Mouse (Mus musculus) frontal cortex, postnatal 14 days (tissue): Measurements from ENCODE around the gene Aldh1a3.

Source experiments
- DNase-seq, 2 experiments: peaks; one replicate each; pipeline ENCODE4 v3.0.0; 2022; ENCODE audit warnings: low spot score in 2 of 2

Gene Aldh1a3

DNA sequence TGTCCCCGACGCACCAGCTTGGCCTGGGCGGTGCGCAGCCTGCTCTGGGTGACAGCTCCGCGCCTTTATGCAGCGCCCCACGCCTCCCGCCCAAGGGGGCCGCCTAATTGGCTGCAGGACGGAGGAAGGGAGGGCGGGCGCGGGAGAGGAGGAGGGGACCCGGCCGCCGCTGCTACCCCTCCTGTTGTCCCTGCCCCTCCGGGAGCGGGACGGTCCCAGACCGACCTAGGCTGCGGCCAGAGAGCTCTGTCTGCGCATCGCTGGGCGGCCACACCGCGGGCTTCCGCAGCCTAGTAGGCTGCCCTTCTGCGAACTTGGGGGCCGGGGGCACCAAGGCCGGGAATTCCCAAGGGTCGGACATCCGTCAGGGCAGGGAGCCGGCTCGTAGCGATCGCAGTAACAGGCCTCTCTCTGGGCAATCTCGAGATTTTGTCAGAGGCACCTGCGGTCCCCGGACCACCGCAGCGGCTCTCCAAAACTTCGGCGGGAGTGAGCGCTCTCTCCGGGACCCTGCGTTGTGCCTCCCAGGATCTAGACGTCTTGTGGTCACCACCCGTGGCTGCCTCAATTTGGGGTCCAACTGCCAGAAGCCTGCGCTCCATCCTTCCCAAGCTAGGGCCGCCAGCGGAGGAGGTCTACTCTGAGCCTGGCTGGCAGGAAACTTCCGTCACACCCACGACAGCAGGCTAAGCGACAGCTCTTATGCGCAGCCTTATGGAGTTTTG is at the start of gene Aldh1a3:
TSS of gene Aldh1a3 (minus strand) at position 81 of the 725 bp plus-strand sequence.
- DNase-seq, result no peak

DNA sequence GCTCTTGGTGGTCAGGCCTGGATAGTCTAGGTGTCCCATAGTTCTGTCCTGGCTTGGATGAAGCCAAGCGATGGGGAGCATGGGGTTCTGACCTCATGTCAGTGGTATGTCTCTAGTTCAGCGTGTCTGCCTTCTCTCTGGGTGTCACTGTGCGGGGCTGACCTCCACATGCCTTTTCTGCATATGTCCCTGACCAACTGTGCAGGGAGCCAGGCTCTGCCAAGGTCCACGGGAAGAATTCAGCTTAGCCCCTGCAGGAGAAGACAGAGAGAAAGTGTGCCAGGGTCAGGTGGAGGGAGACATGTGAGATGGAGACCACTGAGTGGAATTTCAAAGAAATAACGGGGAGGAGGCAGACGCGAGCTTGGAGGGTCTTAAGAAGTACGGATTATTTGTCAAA is 49.0 kb upstream of the Aldh1a3 start:
- DNase-seq, result no peak

DNA sequence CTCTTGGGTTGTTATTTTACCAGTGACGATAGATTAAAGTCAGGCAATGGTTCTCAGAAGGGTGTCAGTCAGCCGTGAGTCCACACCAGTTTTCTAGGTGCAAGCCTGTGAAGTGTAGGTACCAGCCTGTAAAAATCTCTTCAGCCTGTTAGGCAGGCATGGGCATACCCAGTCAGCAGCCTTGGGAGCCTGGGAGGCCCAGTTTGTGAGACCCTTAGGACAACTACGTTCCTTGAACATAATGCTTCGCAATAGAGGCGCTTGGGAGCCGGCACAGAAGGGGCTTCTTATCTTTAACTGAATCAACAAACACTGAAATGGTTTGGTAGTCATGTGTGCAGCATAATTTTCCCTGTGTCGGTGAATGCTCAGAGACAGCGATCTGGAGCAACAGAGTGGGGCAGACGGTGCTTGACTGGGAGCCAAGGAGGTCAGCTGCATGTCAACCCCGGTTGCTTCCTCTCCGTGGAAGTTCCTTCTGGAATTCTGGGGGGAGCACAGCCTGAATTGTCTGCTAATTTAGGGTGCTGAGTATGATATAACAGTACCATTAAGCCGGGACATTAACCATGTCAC is 44.4 kb upstream of the Aldh1a3 start:
- no peak for DNase-seq

GRCm38 (mm10) chr7:66466641-66467040 is 39.3 kb upstream of the Aldh1a3 start:
- DNase-seq, result no peak

DNA sequence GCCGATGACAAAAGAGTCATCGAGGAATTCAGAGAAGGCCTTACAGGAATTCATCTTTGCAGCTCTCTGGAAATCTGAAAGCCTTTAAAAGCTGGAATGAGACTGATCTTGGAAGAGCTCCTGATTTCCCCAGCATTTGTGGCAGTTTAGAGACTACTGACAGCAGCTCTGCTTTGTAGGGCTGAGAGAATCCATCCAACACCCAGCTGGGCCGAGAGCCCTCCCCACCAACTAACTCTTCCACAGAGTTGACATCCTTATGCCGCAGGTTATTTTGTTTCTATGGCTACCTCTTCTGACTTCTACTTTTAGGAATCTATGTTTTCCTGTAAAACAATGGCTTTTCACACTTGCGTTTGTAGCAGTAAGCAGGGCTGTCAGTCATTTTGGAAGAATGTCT is 37.9 kb upstream of the Aldh1a3 start:
- no peak for DNase-seq

DNA sequence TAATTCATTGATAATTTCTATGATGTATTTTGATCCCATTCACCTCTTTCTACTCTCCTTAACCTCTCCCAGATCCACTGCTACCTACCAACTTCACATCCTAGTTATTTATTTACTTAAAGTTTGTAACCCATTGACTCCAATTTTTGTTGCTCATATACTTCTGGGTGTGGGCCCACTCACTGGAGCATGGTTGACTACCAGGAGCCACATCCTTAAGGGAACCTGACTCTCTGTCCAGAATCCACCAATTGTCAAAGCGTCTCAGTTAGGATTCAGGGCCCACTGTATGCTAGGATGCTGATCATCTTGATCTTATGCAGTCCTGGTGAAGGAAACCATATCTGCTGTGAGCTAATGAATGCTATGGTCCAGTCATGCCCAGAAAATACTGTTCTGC is 35.8 kb upstream of the Aldh1a3 start:
- DNase-seq, result no peak

- DNase-seq, result no peak
Measured at GRCm38 (mm10) chr7:66451622-66452295, 24.4 kb upstream of the Aldh1a3 start.

- no peak for DNase-seq
Measured at GRCm38 (mm10) chr7:66449971-66450752, 22.8 kb upstream of the Aldh1a3 start.

- DNase-seq, result no peak
Measured at GRCm38 (mm10) chr7:66448786-66449540, 21.6 kb upstream of the Aldh1a3 start.

GRCm38 (mm10) chr7:66448304-66448703 is 21.0 kb upstream of the Aldh1a3 start:
- no peak for DNase-seq

GRCm38 (mm10) chr7:66446860-66447259 is 19.5 kb upstream of the Aldh1a3 start:
- DNase-seq, result no peak

DNA sequence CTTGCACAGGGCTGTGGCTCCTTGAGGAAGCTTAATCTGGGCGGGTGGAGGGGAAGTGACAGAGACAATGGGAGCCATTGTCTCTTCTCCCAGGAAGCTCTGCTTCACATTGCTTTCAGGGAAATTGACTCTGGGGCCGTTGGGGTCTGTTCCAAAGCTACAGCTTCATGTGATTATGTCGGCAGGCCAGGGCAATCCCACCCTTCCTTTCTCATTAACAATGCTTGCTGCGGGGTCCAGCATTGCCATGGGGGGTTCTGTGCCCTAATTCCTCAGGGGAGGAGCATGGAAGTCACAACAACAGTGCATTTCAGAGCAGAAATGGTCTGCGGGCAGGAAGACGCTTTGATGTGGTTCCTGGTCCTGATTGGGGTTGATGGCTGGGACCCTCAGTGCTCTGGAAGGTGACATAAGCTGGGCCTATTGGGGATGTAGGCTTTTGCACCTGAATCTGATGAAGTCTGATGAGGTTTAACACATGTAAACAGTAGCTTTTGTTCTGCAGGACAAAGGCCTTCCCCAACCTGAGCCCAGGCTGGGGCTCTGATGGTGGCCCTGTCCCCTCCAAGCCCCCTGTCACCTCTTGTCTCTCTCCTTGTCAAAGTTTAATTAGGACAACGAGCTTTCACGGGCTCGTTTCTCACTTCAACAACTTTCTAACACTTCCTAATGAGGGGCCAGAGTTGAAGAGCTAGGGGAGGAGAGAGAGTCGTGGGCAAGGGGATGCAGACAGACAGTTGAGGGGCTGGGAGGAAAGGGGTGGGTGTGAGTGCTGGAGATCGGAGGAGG is 18.0 kb upstream of the Aldh1a3 start:
- no peak for DNase-seq

GRCm38 (mm10) chr7:66444706-66445105 is 17.4 kb upstream of the Aldh1a3 start:
- no peak for DNase-seq

- no peak for DNase-seq
Measured at GRCm38 (mm10) chr7:66442501-66443369, 15.4 kb upstream of the Aldh1a3 start.

GRCm38 (mm10) chr7:66438787-66439669 is 11.7 kb upstream of the Aldh1a3 start:
- no peak for DNase-seq

DNA sequence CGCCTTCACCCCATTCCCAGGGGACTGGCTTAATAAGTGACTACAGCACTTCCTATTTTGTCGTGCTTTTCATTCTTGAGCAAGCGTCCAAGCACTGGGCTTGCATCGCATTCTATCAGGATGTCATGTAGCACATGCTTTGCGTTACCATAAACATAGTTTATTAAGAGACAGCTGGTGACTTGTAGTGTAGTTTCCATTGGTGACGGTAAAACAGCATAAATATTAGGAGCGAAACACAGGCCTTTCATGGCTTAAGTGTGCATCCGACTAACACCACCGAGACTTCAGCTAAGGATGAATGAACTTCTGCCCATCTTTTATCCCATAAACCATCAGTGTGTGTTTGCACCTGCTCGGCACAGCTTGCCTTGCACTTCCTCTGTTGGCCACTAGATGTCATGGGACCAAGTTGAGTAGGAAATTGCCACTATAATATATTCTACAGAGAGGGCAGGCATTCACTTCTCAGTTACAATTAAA is 7.2 kb upstream of the Aldh1a3 start:
- peak; percentile 34 to 77 for DNase-seq

- DNase-seq, result no peak
Measured at GRCm38 (mm10) chr7:66427053-66427436, 272 bp downstream of the Aldh1a3 start.

- DNase-seq, result no peak
Measured at GRCm38 (mm10) chr7:66421903-66422302, 5.4 kb downstream of the Aldh1a3 start.

GRCm38 (mm10) chr7:66418981-66419380 is 8.3 kb downstream of the Aldh1a3 start:
- DNase-seq, result no peak
